Mouse (Mus musculus) heart, adult 8-10 months (tissue): ENCODE measurements around the gene Smox. TPM values are rescaled to one million over a fixed set of nuclear protein-coding genes. Genes with fewer than 3 reads are reported as not detected.

Experiments
- DNase-seq: peaks from one replicate; pipeline ENCODE4 v3.0.0; 2022; ENCODE audit warnings: low spot score
- total RNA-seq, 4 experiments: library from RNA; stranded (reverse); gene quantifications; 2 replicates each; pipeline ENCODE4 v1.2.4; 2022

Smox gene
- total RNA-seq, 4 experiments from 2014 or later: 14.5 to 18.6 (median 15.7) TPM

DNA sequence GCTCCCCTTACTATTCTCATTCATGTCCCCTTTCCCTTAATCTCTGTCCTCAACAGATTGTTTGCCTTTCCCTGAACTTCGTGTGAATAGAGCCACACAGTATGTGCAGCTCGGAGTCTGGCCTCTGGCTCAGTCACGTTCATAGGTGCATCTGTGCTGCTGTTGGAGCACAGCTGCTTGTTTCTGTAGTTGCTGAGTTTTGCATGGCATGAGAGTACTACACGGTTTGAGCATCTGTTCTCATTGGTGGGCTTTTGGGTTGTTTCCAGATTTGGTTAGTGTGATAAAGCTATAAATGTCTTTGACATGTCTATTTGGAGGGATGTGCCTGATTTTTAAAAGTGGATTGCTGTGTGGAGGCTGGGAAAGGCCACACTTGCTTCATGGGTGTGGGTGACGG, 19.2 kb downstream of the Smox start:
- no peak for DNase-seq

DNA sequence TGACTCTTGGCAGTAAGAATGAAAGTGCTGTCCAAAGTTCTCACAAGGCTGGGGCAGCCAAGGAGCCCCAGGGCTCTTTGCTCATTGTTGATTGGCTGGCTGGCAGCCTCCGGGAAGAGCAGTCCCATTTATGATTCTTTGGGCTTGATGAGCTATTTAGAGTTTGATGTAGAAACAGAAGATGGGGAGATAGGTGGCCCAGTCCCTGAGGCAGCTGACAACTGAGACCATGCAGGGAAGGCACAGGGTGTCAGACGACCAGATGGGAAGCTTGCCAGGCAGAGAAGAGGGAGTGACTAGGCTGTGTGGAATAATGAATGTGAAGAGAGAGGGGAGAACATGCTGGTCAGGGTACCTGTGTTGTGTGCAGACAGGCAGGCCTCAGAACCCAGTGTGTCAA, 22.2 kb downstream of the Smox start:
- no peak for DNase-seq

DNA sequence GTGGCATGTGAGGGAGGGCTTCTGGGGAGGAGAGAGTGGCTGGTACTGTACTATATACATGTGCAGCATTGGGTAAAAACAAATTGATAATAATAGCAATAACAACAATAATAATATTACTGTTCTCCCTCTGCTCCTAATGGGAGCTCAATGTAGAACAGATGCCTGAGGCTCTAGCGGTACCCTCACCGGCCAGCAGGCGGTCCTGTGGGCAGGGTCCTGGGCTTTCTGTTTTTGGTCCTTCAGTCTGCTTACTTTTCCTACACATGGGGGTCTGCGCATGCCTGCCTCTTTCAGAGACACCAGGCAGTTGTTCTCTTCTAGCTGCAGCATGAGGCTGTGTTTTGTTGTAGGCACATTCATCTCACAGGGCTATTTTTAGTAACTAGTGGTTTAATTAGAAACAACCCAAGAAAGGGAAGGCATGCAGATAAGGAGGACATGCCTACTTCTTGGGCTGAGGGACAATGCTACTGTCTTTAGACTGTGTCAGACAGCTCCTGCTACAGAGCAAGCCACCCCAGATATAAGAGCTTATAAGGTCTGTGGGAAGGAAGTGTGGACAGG, 22.8 kb downstream of the Smox start:
- peak; percentile 21 for DNase-seq

DNA sequence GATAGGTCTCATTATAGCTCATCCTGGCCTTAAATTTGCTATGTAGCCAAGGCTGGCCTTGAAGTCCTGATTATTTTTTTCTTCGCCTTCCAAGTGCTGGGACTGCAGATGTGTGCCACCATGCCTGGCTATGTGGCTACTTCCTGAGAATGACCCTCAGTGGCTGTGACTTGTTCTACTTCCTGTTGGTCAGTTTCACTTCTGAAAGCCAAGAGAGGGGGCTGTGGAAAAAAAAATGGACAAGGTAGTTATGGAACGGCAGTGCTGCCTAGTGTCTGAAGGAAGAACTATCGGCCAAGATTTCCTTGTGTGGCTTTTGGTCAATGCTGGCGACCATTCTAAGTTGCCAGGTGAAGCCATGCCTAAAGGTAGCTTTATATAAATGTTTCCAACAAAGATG, 26.3 kb downstream of the Smox start:
- DNase-seq: no peak

DNA sequence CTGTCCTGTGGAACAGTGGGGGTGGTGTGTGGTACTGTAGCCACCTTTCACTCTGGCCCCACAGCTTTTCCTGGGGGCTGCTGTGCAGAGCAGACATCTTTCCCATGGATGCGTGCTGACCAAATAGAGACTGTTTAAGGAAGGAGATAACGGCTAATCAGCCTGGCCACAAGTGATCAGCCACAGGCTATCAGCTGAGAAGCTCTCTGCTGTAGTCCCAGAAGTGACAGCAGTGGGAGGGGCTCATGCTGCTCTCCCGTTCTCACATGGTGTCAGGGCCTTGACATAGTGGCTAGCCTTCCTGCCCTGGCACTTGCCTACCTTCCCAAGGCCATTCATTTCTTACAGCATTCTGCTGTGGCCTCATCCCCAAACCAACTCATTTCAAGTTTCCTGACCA, 27.5 kb downstream of the Smox start:
- no peak for DNase-seq

DNA sequence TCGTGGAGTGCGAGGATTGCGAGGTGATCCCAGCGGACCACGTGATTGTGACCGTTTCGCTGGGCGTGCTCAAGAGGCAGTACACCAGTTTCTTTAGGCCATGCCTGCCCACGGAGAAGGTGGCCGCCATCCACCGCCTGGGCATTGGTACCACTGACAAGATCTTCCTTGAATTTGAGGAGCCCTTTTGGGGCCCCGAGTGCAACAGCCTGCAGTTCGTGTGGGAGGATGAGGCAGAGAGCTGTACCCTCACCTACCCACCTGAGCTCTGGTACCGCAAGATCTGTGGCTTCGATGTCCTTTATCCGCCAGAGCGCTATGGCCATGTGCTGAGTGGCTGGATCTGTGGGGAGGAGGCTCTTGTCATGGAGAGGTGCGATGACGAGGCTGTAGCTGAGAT, 29.4 kb downstream of the Smox start:
- DNase-seq: no peak

DNA sequence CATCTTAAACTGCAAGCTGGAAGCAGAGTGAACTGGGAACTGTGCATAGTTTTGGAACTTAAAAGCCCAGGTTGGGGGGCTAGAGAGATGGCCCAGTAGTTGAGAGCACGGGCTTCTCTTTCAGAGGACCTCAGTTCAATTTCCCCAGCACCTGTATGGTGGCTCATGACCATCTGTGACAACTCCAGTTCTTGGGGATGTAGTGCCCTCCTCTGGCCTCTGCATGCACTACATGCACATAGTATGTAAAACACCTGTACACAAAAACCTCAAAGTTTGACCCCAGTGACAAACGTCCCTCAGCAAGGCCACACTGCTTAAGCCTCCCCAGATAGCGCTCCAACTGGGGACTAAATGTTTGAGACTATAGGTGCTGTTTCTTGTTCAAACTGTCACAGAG, 35.8 kb downstream of the Smox start:
- DNase-seq: no peak

DNA sequence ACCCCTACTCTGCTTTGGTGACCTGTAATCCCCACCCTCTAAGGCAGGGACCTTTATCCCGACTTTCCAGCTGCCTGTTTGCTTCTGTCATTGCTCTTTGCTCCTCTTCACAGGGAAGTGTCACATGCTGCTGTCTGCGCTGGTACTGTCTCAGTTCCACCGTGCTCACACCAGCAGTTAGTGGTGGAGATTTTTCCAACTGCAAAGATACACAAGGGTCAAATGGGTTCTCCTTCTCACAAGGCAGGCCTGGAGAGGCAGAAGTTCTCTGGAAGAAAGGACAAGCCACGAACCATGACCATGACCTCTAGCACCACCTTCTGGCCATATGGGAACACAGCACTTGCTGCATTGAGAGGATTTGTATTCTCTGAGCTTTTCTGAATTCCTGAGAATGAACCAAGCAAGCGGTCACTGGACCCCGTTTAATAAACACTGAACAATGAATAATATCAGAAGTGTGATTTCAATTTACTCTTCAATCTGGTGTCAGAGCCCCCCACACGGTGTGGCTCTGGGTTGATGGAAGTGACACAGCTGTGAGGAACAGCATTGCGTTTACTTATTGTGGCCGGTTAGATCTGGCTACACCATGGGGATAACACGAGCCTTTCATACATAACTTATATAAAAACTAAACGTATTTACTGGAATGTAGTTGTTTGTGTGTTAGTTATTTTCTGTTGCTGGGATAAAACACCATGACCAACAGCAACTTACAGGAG, 38.8 kb downstream of the Smox start:
- peak; percentile 62 for DNase-seq

DNA sequence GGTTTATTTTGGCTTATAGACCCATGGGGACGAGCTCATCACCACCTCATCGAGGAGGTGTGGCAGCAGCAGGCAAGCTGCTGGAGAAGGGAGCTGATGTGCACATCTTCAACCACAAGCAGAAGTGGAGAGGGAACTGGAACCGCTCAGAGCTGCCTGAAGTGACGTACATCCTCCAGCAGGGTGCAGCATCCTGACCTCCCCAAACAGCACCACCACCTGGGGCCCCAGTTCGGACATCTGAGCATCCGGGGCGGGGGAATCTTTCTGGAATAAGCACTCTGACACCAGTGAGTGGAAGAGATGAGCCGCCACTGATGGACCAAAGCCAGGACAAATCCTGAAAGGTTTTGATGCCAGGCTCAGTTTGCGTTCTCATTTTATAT, 39.3 kb downstream of the Smox start:
- no peak for DNase-seq

DNA sequence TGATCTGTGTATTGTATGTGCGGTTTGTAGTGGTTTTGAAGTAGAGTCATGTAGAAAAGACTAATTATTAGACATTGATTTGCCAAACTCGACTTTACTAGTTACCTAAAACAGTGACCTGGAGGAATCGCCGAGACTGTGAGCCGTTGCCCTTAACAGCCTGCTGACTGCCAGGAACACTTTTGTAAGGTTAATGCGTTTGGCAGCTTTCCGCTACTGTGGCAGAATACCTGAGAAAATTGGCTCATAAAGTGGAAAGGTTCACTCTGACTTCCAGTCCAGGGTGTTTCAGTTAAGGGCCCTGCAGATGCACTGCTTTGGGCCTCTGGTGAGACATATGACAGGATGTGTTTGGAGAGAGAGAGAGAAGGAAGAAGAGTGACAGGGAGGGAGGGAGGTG, 40.0 kb downstream of the Smox start:
- DNase-seq: no peak

DNA sequence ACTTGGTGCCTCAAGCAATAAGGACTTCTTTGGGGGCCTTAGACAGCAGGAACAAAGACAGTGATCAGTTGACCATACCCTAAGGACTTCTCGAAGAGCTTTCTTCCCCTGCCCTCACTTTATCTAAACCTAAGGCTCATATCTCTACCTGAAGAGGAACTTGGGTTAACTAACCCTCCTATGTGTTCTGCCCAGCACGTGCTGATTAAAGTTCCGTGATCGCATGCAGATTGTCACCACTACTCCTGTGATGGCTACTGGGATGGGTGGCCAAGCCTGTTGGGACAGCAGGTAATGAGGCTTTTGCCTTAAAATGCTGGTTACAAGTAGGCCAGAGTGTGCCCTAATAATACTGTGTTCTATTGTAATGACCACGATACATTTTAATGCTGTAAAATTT, 43.9 kb downstream of the Smox start:
- no peak for DNase-seq

DNA sequence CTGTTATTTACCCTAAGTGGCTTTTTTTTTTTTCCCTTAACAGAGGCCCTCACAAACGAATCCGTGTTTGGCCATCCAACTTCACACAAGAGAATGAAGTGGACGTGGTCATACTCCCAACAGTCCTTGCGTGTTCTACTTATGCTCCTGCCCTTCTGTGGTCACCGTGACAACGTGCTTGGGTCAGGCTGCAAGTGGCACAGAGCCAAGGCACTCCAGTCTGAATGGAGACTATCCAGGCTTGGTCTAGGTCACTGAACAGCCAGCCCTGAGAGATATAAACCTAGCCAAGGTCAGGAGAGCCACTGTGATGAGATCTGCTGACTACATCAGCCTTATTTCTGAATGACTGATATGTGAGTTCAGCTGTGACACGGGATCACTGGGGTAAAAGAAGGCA, 47.0 kb downstream of the Smox start:
- DNase-seq: peak; percentile 63

DNA sequence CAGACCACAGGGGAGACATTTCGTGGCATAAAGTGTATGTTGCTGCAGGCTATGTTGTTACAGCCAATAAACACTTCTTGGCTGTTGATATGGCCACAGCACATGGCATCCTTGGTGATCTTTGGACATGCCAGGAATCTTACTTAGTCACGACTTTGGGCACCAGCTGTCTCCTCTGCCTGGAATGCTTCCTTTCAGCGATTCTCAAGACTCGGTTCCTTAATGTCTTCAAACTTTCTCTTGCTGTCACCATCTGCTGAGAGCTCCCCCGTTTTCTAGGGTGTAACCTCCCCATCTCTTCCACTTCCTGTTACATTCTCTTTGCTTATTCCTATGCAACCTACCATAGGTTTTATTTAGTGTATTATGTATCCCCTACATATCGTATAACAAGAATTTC, 48.5 kb downstream of the Smox start:
- DNase-seq: no peak

DNA sequence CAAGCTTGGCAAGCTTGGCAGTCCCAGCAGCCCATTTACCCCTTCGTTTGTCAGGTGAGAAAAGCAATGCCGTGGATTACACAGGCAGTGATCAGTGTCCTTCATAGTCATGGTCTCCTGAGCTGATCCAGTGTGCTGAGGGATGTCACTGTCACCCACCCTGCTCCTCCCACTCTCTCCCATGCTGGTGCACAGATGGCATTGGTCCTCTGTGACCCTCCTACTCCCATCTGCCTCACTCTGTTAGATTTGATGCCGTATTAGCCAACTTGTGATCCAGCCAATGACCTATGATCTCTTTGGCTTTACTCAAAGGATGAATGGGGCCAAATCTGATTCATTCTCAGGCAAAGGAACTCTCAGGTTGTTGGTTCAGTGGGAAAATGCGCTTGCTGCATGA, 50.4 kb downstream of the Smox start:
- DNase-seq: no peak

DNA sequence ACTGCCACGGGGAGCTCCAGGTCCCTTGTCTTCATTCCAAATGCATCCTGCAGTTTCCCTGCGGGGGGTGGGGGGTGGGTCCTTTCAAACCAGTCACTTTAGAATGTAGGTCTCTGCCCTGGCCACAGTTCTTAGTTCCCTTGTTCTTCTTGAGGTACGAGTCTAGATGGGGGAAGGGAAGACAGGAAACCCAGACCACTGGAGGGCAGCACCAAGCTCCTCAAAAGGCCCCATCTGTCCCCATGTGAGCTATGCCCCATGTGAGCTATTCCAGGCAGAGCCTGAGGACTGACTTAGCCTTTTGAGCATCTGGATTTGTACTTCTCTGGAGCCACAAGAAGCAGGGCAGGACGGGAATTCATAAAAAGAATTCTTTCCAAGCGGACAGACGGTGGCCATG, 51.2 kb downstream of the Smox start:
- no peak for DNase-seq

DNA sequence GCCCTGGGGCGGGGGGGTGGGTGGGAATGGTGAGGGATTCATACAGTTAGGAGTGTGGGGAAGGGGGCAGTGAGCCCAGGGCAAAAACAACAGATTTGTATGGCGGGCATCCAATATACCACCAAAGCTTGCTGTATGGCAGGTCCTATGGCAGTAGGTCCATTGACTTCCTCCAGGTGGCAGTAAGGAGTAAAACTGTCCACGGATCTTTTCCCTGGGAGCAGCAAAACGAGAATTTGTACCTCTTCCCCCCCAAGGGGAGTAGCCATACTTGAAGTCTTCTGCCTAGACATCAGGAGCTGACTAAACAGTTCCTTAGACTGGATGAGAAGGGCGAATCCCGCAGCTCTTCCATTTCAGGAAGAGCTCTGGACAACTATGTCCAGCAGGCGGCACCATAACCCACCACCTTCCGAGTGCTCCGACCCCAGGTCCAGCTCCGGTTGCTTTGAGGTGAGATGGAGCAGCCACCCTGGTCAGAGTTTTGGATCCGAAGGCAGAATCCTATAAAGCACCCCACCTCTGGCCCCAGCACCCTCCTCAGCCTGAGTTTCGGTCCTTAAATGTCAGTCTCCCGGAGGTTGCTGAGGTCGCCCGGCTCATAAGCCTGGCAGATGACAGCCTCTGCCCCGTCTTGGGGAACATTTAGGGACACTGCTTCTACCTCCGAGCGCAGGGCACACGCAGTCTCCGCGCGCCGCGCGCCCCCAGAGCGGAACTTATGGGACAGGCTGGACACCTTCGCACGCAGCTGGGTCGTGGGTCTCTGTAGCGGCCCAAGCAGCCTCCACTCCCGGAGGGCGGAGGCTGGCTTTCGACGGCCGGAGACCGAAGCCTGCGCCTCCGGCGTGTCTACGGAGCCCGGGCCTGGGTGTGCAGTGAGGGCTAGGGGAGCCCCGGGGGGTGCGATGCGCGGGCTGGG, 54.4 kb downstream of the Smox start:
- peak; percentile 42 for DNase-seq

DNA sequence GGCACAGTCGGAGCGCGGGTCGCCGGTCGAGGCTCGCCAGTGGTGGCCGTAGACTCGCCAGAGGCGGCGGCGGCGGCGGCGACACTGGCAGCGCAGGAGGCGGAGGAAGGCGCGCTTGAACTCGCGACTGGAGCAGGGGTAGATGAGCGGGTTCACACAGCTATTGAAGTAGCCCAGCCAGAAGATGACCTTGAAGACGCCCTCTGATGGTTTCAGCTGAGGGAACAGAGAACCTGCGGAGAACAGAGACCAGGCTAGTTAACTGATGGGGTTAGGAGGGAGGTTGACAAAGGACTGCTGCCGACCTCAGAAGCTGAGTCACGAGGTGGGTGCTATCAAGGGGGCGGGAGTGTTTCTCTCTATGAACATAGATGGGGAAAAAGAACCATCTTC, 55.0 kb downstream of the Smox start:
- DNase-seq: no peak

DNA sequence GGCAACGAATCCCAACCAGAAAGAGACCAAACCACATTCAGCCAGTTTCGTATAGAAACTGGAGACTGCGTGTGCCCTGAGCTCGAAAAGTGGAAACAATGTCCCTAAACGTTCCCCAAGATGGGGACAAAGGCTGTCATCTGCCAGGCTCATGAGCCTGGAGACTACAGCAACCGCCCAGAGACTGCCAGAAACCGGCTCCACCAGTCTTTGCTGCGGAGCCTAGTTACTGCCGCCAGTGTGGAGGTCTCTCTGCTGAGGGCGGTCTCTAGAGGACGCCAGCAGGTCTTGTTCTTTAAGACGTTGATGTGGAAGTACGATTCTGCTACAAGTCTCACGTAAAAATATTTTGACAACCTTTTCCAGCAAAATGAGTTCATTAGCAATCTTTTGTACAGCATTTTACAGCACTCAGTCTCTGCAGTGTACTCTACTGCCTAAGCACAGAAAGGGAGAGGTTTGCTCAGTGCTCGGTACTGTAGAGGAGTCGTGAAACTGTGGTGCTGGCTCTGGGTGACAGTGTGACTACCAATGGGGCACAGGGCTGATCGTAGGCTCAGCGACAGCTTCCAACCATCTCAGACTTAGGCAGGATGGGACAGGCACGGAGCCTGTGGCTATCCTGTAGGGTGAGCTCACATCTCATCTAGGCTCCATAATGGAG, 55.6 kb downstream of the Smox start:
- no peak for DNase-seq

DNA sequence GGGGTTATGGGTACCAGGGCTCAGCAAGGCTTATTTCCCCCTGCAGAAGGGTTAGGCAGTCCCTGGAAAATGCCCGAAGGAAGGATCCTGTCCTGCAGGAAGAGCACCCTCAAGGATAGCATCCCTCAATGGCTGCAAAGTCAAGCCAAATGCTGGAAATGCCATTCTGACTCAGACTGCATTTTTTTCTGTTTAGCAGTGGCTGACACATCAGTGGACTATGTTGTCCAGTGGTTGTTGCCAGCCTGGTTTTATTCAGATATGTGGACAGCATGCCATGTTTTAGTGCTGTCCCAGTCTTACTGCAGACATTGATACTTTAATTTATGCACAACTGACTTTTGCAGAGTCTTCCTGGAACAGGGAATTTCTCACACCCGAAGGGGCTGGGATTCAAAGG, 57.0 kb downstream of the Smox start:
- DNase-seq: no peak

DNA sequence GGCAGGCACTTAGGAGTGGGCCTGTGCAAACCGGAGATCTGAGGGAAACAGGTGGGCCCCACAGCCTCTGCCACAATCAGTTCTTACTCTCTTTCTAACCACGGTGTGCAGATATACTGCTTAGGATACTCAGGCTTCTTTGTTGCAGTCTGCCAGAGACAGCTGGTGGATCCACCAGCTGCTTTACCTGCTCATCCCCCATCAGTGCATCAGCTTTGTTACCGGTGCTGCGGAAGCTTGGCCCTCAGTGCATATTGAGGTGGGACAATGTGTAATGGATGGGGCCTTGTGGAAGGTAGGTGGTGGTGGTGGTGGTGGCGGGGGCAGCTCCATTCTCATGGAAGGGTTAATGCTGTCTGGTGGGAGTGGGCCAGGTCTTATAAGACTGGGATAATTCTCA, 57.8 kb downstream of the Smox start:
- no peak for DNase-seq

DNA sequence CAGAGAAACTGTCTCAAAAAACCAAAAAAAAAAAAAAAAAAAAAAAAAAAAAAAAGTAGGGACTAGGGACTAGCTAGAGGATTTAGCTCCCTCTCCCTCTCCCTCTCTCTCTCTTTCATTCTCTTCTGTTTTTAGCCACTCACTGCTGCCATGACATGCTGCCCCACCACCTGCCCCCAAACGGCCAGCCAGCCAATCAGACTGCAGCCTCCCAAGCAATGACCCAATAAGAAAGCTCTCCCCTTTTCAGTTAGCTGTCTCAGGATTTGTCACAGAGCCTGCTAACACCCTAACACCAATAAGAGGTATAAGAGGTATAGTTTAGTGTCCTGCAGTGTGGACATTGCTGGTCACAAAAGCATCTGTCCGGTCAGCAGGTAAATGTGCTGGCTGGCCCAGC, 59.2 kb downstream of the Smox start:
- no peak for DNase-seq

DNA sequence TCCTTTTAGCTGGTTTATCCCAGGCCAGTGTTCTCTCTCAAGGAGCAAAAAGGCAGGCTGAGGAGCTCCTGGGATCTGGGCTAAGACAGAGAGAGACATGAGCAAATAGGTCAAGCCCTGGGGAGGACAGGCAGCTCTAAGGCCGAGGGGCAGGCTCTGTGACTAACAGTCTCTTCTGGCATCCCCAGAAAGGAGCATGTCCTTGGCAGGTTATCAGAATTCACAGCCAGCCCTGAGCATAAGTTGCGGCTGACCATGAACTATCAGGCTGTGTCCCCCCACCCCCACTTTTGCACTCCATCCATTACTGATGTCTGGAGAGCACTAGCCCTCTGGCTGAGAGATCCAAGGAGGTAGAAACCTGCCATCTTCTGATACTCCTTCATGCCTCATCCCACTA, 59.6 kb downstream of the Smox start:
- DNase-seq: no peak
